Mouse (Mus musculus) spleen, adult 2 months (tissue): ENCODE data around the gene Pced1b. TPM values are rescaled to one million over a fixed set of nuclear protein-coding genes. Genes with fewer than 3 reads are reported as not detected.
A peak's percentile ranks its signal among the peaks of the same experiment; 100 is the strongest.

Source experiments
- DNase-seq, 2 experiments: peaks; one replicate each; pipeline versions ENCODE4 v3.0.0 to v3.0.0-alpha.2; 2012 to 2021; ENCODE audit warnings: low spot score in 2 of 2, low read depth in 1 of 2
- H3K27ac ChIP-seq: fragments of 200-500 bp; 2 replicates; pipeline ENCODE4 v1.5.1; 2012; ENCODE audit warnings: low read length, inconsistent platforms; ENCODE audit not compliant: insufficient read depth
- H3K27me3 ChIP-seq: fragments of 200-500 bp; 2 replicates; pipeline ENCODE4 v1.6.1; 2012; ENCODE audit warnings: mild to moderate bottlenecking, moderate library complexity, low read length, inconsistent platforms; ENCODE audit not compliant: control insufficient read depth, insufficient read depth
- H3K36me3 ChIP-seq: fragments of 200-500 bp; 2 replicates; pipeline ENCODE4 v1.6.1; 2012; ENCODE audit warnings: mild to moderate bottlenecking, low read length, inconsistent platforms; ENCODE audit not compliant: control insufficient read depth, insufficient read depth
- H3K4me1 ChIP-seq: fragments of 200-500 bp; 2 replicates; pipeline ENCODE4 v1.6.1; 2011; ENCODE audit warnings: inconsistent platforms; ENCODE audit not compliant: control insufficient read depth, insufficient read depth, insufficient read length
- H3K4me3 ChIP-seq: fragments of 200-500 bp; 2 replicates; pipeline ENCODE4 v1.5.1; 2011; ENCODE audit warnings: mild to moderate bottlenecking, inconsistent platforms; ENCODE audit not compliant: insufficient read depth, insufficient read length; ENCODE audit errors: extremely low read depth
- CTCF ChIP-seq: fragments of 200-500 bp; IDR thresholded peaks from 2 replicates; pipeline ENCODE4 v1.5.1; 2011; ENCODE audit warnings: mild to moderate bottlenecking, inconsistent platforms; ENCODE audit not compliant: insufficient read depth, insufficient read length, insufficient replicate concordance; ENCODE audit errors: extremely low read depth
- POLR2A ChIP-seq: fragments of 200-500 bp; IDR thresholded peaks from 2 replicates; pipeline ENCODE4 v1.6.1; 2011; ENCODE audit warnings: low read depth, low read length, inconsistent platforms
- WGBS: fragments of 180-500 bp; shearing (Covaris S2); methylation state at CpG from one replicate; pipeline ENCODE4 v1.1.7; 2018; 5-methylcytosine and 5-hydroxymethylcytosine counted together
- polyA plus RNA-seq: library from polyadenylated mRNA; depleted of rRNA; stranded (reverse); fragments of >200 nt; gene quantifications from 2 replicates; pipeline ENCODE4 v1.2.3, GENCODE M21; 2012

The Pced1b gene
- polyA plus RNA-seq, 1 experiment, result 53.8 TPM

- DNase-seq, result no peak
- TF ChIP-seq POLR2A, result no peak
- TF ChIP-seq CTCF, result no peak
- Histone ChIP-seq H3K27me3 (no peaks in the 10 kb centered on the region), H3K4me3 (peak overlapping the region; percentile 29), H3K27ac (peak overlapping the region; percentile 51), H3K4me1 (peaks cover 8% of the 10 kb centered on the region), H3K36me3 (no peaks in the 10 kb centered on the region; the same call in 1 of the 2 replicates)
- 81% methylated on average over 7 of the region's 7 CpGs for WGBS
Observed at GRCm38 (mm10) chr15:97376081-97376742, 129.3 kb downstream of the Pced1b start.

DNA sequence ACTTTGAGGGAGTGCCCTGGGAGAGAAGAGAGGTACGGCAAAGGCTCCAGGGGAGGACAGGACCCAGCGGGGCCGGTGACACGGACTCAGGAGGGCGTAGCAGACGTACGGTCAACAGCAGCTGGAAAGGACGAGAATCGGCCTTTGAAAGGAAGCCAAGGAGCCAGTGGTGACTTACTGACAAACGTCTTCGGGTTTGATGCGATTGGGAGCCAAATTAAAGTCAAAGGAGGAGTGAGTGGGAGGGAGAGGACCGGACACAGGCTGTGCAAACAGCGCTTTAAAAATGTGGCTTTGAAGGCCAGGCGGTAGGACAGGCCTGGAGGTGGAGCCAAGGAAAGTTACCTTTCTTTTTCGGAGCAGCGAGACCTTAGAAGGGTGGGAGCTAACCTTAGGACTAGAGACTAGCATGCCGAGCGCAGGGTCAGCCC, 129.9 kb downstream of the Pced1b start:
- 85% methylated on average over 19 of the region's 19 CpGs for WGBS
- H3K4me1 ChIP-seq, result peaks cover 8% of the 10 kb centered on the region; the same call in 1 of the 2 replicates
- H3K27ac ChIP-seq, result peak overlapping the region; percentile 51
- TF ChIP-seq POLR2A (no peak), CTCF (no peak)
- H3K36me3 ChIP-seq, result peaks cover 2% of the 10 kb centered on the region; the same call in 1 of the 2 replicates
- H3K4me3 ChIP-seq, result peak overlapping the region; percentile 26; the same call in 1 of the 2 replicates
- H3K27me3 ChIP-seq, result no peaks in the 10 kb centered on the region
- no peak for DNase-seq

GRCm38 (mm10) chr15:97378061-97378460, 131.2 kb downstream of the Pced1b start:
- Histone ChIP-seq H3K4me1 (peaks cover 5% of the 10 kb centered on the region; the same call in 1 of the 2 replicates), H3K4me3 (no peak overlapping the region), H3K27ac (no peak overlapping the region), H3K27me3 (no peaks in the 10 kb centered on the region), H3K36me3 (peaks cover 2% of the 10 kb centered on the region; the same call in 1 of the 2 replicates)
- TF ChIP-seq CTCF (no peak), POLR2A (no peak)
- DNase-seq, result no peak
- 70% methylated on average over 4 of the region's 4 CpGs for WGBS

- 0 out of 2 replicates have a peak overlapping the region, but pooled peaks have one; percentile 19 for H3K4me3 ChIP-seq
- DNase-seq, result no peak
- H3K27ac ChIP-seq, result peak overlapping the region; percentile 40; the same call in 1 of the 2 replicates
Observed at GRCm38 (mm10) chr15:97379489-97380304, 132.8 kb downstream of the Pced1b start.

GRCm38 (mm10) chr15:97382567-97382966, 135.7 kb downstream of the Pced1b start:
- TF ChIP-seq CTCF, result no peak
- no peak for TF ChIP-seq POLR2A
- WGBS, result 63% methylated on average over 3 of the region's 3 CpGs
- no peak overlapping the region for H3K4me3 ChIP-seq

More at GRCm38 (mm10) chr15:97379489-97380304, 132.8 kb downstream of the Pced1b start:
- TF ChIP-seq POLR2A (no peak), CTCF (no peak)
- Histone ChIP-seq H3K36me3 (peaks cover 9% of the 10 kb centered on the region; the same call in 1 of the 2 replicates), H3K4me1 (peaks cover under 1% of the 10 kb centered on the region; the same call in 1 of the 2 replicates), H3K27me3 (no peaks in the 10 kb centered on the region)
- 71% methylated on average over 11 of the region's 12 CpGs for whole genome bisulfite sequencing

DNA sequence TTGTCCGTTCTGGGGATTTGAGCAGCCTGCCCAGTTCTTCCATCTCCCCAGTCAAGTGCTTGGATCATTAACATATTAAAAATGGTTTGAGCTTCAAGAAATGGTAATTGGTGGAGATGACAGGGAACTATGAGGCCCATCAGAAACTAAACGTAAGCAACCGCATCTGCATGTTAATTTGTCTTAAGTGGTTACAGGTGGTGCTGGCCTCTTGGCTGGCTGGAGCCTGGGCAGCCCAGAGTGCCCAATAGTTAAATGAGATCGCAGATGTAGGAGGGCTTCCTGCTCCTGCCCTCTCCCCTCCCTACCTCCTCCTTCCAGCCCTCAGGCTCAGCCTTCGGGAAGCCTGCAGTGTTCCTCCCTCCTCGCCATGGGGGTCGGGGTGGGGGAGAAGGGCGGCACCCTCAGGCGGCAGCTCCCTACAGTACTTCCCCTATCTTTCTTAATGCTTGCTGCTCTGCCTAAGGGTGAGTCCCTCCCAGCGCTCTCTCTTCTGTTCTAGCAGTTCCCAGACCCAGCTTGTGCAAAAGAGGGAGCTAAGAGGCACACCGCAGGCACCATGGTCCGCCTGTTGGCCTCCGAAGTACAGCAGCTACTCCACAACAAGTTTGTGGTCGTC, 136.7 kb downstream of the Pced1b start:
- Histone ChIP-seq H3K36me3 (peaks cover 10% of the 10 kb centered on the region; the same call in 1 of the 2 replicates), H3K4me3 (no peak overlapping the region), H3K27ac (no peak overlapping the region), H3K4me1 (no peaks in the 10 kb centered on the region; the same call in 1 of the 2 replicates), H3K27me3 (no peaks in the 10 kb centered on the region)
- TF ChIP-seq POLR2A (no peak), CTCF (no peak)
- 91% methylated on average over 14 of the region's 14 CpGs for WGBS
- no peak for DNase-seq

More at GRCm38 (mm10) chr15:97382567-97382966, 135.7 kb downstream of the Pced1b start:
- Histone ChIP-seq H3K27me3 (no peaks in the 10 kb centered on the region), H3K36me3 (peaks cover 10% of the 10 kb centered on the region; the same call in 1 of the 2 replicates), H3K4me1 (no peaks in the 10 kb centered on the region; the same call in 1 of the 2 replicates), H3K27ac (no peak overlapping the region)
- no peak for DNase-seq
